9 mouse cellular contexts compared by ENCODE assay signal in genomic region chr10:24622586-24622985, GRCm38 (mm10). TPM values are rescaled to one million over a fixed set of nuclear protein-coding genes. Genes with fewer than 3 reads are reported as not detected.
DNase-seq lines count a peak whose midpoint lies in the region; ATAC-seq and TF ChIP-seq lines count a peak whose summit lies in the region.
"Had no signal": no experiment of that assay in that cellular context is flagged by ENCODE, and none has a peak within 500 bp of the region (broad histone marks: within the 10 kb centered on the region; RNA-seq: fewer than 3 reads in every experiment).

No protein-coding gene starts in this region.

- H3K36me3 ChIP-seq in hindbrain, embryonic 10.5 days: no peaks in the 10 kb centered on the region
- no peaks in the 10 kb centered on the region for H3K36me3 ChIP-seq in hindbrain, embryonic 12.5 days
- H3K36me3 ChIP-seq in testis, adult 2 months (ENCODE audit: control insufficient read depth, insufficient read depth, low read length): no peaks in the 10 kb centered on the region
- H3K36me3 ChIP-seq: embryonic facial prominence, embryonic 15.5 days had no signal

- no peak for TF ChIP-seq POLR2A in brain, embryonic 14.5 days (IDR thresholded peaks at IDR 0.05; ENCODE audit: borderline replicate concordance, extremely low read depth, insufficient read depth, insufficient read length, poor library complexity, severe bottlenecking)
- TF ChIP-seq POLR2A in testis, adult 2 months (IDR thresholded peaks at IDR 0.05; ENCODE audit: control insufficient read depth, low read depth, low read length): no peak

- 0 out of 2 replicates have a peak, but pooled peaks cover 2% of the 10 kb centered on the region for H3K4me1 ChIP-seq in hindbrain, embryonic 10.5 days (replicated peaks)
- no peaks in the 10 kb centered on the region for H3K4me1 ChIP-seq in hindbrain, embryonic 12.5 days
- H3K4me1 ChIP-seq in testis, adult 2 months (ENCODE audit: control insufficient read depth, insufficient read depth, low read length): no peaks in the 10 kb centered on the region; the same call in 1 of the 2 replicates
- H3K4me1 ChIP-seq: embryonic facial prominence, embryonic 15.5 days had no signal

- peak; percentile 84 for TF ChIP-seq CTCF in brain, embryonic 14.5 days (IDR thresholded peaks at IDR 0.05; ENCODE audit: borderline replicate concordance, extremely low read depth, insufficient read depth, insufficient read length)
- TF ChIP-seq CTCF in testis, adult 2 months (IDR thresholded peaks at IDR 0.05; ENCODE audit: control insufficient read depth, insufficient read depth, insufficient replicate concordance, low read depth, low read length): peak; percentile 94

- no peak overlapping the region for H3K9ac ChIP-seq in hindbrain, embryonic 12.5 days
- H3K9ac ChIP-seq: embryonic facial prominence, embryonic 15.5 days had no signal

- ATAC-seq in hindbrain, embryonic 12.5 days (ENCODE audit: low FRiP score): no peak

- no peak overlapping the region for H3K4me3 ChIP-seq in hindbrain, embryonic 10.5 days
- no peak overlapping the region for H3K4me3 ChIP-seq in hindbrain, embryonic 12.5 days
- no peak overlapping the region for H3K4me3 ChIP-seq in testis, adult 2 months (ENCODE audit: control insufficient read depth, low read depth, low read length)
- H3K4me3 ChIP-seq: embryonic facial prominence, embryonic 15.5 days had no signal

- H3K27ac ChIP-seq in hindbrain, embryonic 10.5 days: no peak overlapping the region
- H3K27ac ChIP-seq in hindbrain, embryonic 12.5 days: no peak overlapping the region
- H3K27ac ChIP-seq in testis, adult 2 months (ENCODE audit: control insufficient read depth, insufficient read depth, low read depth, low read length): no peak overlapping the region
- H3K27ac ChIP-seq: embryonic facial prominence, embryonic 15.5 days had no signal

- no peaks in the 10 kb centered on the region for H3K9me3 ChIP-seq in hindbrain, embryonic 10.5 days
- no peaks in the 10 kb centered on the region for H3K9me3 ChIP-seq in hindbrain, embryonic 12.5 days (replicated peaks)
- H3K9me3 ChIP-seq: embryonic facial prominence, embryonic 15.5 days had no signal

- H3K27me3 ChIP-seq in hindbrain, embryonic 10.5 days (ENCODE audit: insufficient read depth, poor library complexity, severe bottlenecking): no peaks in the 10 kb centered on the region
- H3K27me3 ChIP-seq in hindbrain, embryonic 12.5 days: no peaks in the 10 kb centered on the region
- H3K27me3 ChIP-seq in testis, adult 2 months (ENCODE audit: control insufficient read depth, insufficient read depth, low read length): no peaks in the 10 kb centered on the region
- H3K27me3 ChIP-seq: embryonic facial prominence, embryonic 15.5 days had no signal

- H3K4me2 ChIP-seq in hindbrain, embryonic 12.5 days (replicated peaks): no peak overlapping the region
- H3K4me2 ChIP-seq: embryonic facial prominence, embryonic 15.5 days had no signal

- peak; percentile 70 for DNase-seq in hindbrain, embryonic 10.5 days (ENCODE audit: low spot score)
- DNase-seq in CD8-positive naive resting alpha-beta T cell, adult 2 months (ENCODE audit: low read depth in 2 of 2, low spot score in 2 of 2): peak; percentile 84 to 89
- peak; percentile 56 for DNase-seq in brain, embryonic 14.5 days (ENCODE audit: low read depth)
- peak; percentile 28 to 40 for DNase-seq in frontal cortex, postnatal 25 days (ENCODE audit: low spot score in 2 of 2)
- peak; percentile 86 to 88 for DNase-seq in kidney, postnatal 4 days
- DNase-seq in mesoderm, embryonic 11.5 days (ENCODE audit: low read depth, low spot score): peak; percentile 81

- WGBS in hindbrain, embryonic 10.5 days: 26% methylated on average over 7 of the region's 7 CpGs
- 26% methylated on average over 7 of the region's 7 CpGs for WGBS in hindbrain, embryonic 12.5 days

RNA-seq across cellular contexts. Expression of gene Ccn2, which starts 27.3 kb away (rescaled TPM):
- polyA plus RNA-seq in hindbrain, embryonic 10.5 days (2016; fragmentation: Nextera tagmentation; extraction: Ambion mirVana): 7.2 and 8.3 TPM in 2 replicates
- 6.8 and 10.0 TPM in 2 replicates for polyA plus RNA-seq in hindbrain, embryonic 12.5 days (2016; fragmentation: Nextera tagmentation; extraction: Ambion mirVana)
- polyA plus RNA-seq in brain, embryonic 14.5 days (2012; rRNA removed): 8.7 and 11.7 TPM in 2 replicates
- polyA plus RNA-seq in testis, adult 2 months (2012; rRNA removed): 26.7 and 32.8 TPM in 2 replicates

Comparison
In these comparisons a context has a peak if more than half of its experiments do, and no peak if none do; other contexts are left out.
1. DNase-seq: peak in every context shown above with its lines; median percentile 87 in kidney, postnatal 4 days; 86 in CD8-positive naive resting alpha-beta T cell, adult 2 months; 81 in mesoderm, embryonic 11.5 days; 70 in hindbrain, embryonic 10.5 days; 56 in brain, embryonic 14.5 days; 34 in frontal cortex, postnatal 25 days.